Mouse (Mus musculus): Measurements from ENCODE around the gene Agbl5.

Agbl5 gene

GRCm38 (mm10) chr5:30887858-30888336 lies 597 bp upstream of the Agbl5 start:
- peak; percentile 74 to 86 for DNase-seq

- DNase-seq = peak in 1 of 2 experiments; percentile 73
These were observed 727 bp downstream of the Agbl5 start for GRCm38 (mm10) chr5:30889088-30889754.

- DNase-seq = no peak
These were observed 1.9 kb downstream of the Agbl5 start for GRCm38 (mm10) chr5:30890375-30890774.

- DNase-seq = no peak
These were observed 13.4 kb downstream of the Agbl5 start for GRCm38 (mm10) chr5:30901860-30902259.

- DNase-seq = peak; percentile 96 to 97
These were observed 19.0 kb downstream of the Agbl5 start, which contains the start of gene Ost4 for GRCm38 (mm10) chr5:30907413-30908059. Ost4 (minus strand) TSS chr5:30907788.

- no peak for DNase-seq
These were observed 20.2 kb downstream of the Agbl5 start for GRCm38 (mm10) chr5:30908426-30909299.

- DNase-seq = no peak
These were observed 20.8 kb downstream of the Agbl5 start for GRCm38 (mm10) chr5:30909300-30909659.

- DNase-seq = no peak
These were observed 21.4 kb downstream of the Agbl5 start for GRCm38 (mm10) chr5:30909863-30910262.

- no peak for DNase-seq
These were observed 22.0 kb downstream of the Agbl5 start for GRCm38 (mm10) chr5:30910481-30910880.

GRCm38 (mm10) chr5:30912156-30912555 lies 23.7 kb downstream of the Agbl5 start:
- no peak for DNase-seq

- DNase-seq = peak; percentile 33 to 47
These were observed 24.8 kb downstream of the Agbl5 start, which contains the start of gene Emilin1 for GRCm38 (mm10) chr5:30913060-30913841. Emilin1 (plus strand) TSS chr5:30913402.

GRCm38 (mm10) chr5:30914101-30914635 lies 25.7 kb downstream of the Agbl5 start:
- DNase-seq = no peak

GRCm38 (mm10) chr5:30914849-30915248 lies 26.4 kb downstream of the Agbl5 start:
- DNase-seq = no peak

GRCm38 (mm10) chr5:30915456-30915855 lies 27.0 kb downstream of the Agbl5 start:
- DNase-seq = peak; percentile 36 to 56

- DNase-seq = peak; percentile 65 to 78
These were observed 27.5 kb downstream of the Agbl5 start for GRCm38 (mm10) chr5:30915974-30916433.

GRCm38 (mm10) chr5:30916841-30917240 lies 28.3 kb downstream of the Agbl5 start:
- no peak for DNase-seq

GRCm38 (mm10) chr5:30917348-30917747 lies 28.9 kb downstream of the Agbl5 start:
- no peak for DNase-seq

GRCm38 (mm10) chr5:30917891-30918670 lies 29.6 kb downstream of the Agbl5 start:
- no peak for DNase-seq

- no peak for DNase-seq
These were observed 30.2 kb downstream of the Agbl5 start for GRCm38 (mm10) chr5:30918691-30919090.

- DNase-seq = no peak
These were observed 31.5 kb downstream of the Agbl5 start for GRCm38 (mm10) chr5:30919831-30920614.

All from thymus, adult 18-20 months (tissue).